Mouse (Mus musculus) liver, postnatal 0 days (tissue): ENCODE data around the gene Ntng1. TPM values are rescaled to one million over a fixed set of nuclear protein-coding genes. Genes with fewer than 3 reads are reported as not detected.

ENCODE experiments used
- ATAC-seq: fragments of 200-750 bp; cut with Nextera tagmentation; 2 replicates; pipeline ENCODE4 v1.8.0; 2017; ENCODE audit warnings: mild to moderate bottlenecking, moderate library complexity
- DNase-seq: peaks from one replicate; pipeline ENCODE4 v3.0.0-alpha.2; 2016
- H3K27ac ChIP-seq: fragments of 300-500 bp; sonication (generic); 2 replicates; pipeline ENCODE4 v1.5.1; 2014; ENCODE audit warnings: antibody characterized with exemption, moderate library complexity, mild to moderate bottlenecking, low read depth
- H3K27me3 ChIP-seq: fragments of 300-500 bp; sonication (generic); 2 replicates; pipeline ENCODE4 v1.6.1; 2014; ENCODE audit warnings: low read length, control low read depth, mixed read lengths; ENCODE audit not compliant: insufficient read depth
- H3K36me3 ChIP-seq: fragments of 300-500 bp; sonication (generic); replicated peaks from 2 replicates; pipeline ENCODE4 v1.6.1; 2014; ENCODE audit warnings: mild to moderate bottlenecking, control low read depth, low read length, moderate library complexity, mixed read lengths; ENCODE audit not compliant: insufficient read depth
- H3K4me1 ChIP-seq: fragments of 300-500 bp; sonication (generic); 2 replicates; pipeline ENCODE4 v1.6.1; 2014; ENCODE audit warnings: antibody characterized with exemption, mild to moderate bottlenecking, control low read depth; ENCODE audit not compliant: insufficient read depth
- H3K4me2 ChIP-seq: fragments of 300-500 bp; sonication (generic); 2 replicates; pipeline ENCODE4 v1.6.1; 2014; ENCODE audit warnings: low read depth, mild to moderate bottlenecking, low read length, moderate library complexity, mixed read lengths
- H3K4me3 ChIP-seq: fragments of 300-500 bp; sonication (generic); 2 replicates; pipeline ENCODE4 v1.5.1; 2014; ENCODE audit warnings: low read depth, low read length
- H3K9ac ChIP-seq: fragments of 300-500 bp; sonication (generic); replicated peaks from 2 replicates; pipeline ENCODE4 v1.6.1; 2014; ENCODE audit warnings: mild to moderate bottlenecking, moderate library complexity
- H3K9me3 ChIP-seq: fragments of 300-500 bp; sonication (generic); 2 replicates; pipeline ENCODE4 v1.6.1; 2016; ENCODE audit warnings: mild to moderate bottlenecking, control low read depth, low read length, mixed read lengths
- CTCF ChIP-seq: sonication (generic); IDR thresholded peaks from 2 replicates; pipeline ENCODE4 v1.5.1; 2016; ENCODE audit warnings: antibody characterized with exemption, low read depth
- EP300 ChIP-seq: IDR thresholded peaks from 2 replicates; pipeline ENCODE4 v1.6.1; 2016; ENCODE audit warnings: antibody characterized with exemption, low read depth, mild to moderate bottlenecking
- WGBS: fragments of 180-500 bp; shearing (Covaris S2); extraction: QIAGEN DNeasy Blood & Tissue Kit; methylation state at CpG from one replicate; pipeline ENCODE4 v1.1.7; 2014; ENCODE audit not compliant: insufficient replicate concordance; 5-methylcytosine and 5-hydroxymethylcytosine counted together
- polyA plus RNA-seq: library from polyadenylated mRNA; unstranded; fragments of >200 nt; fragmentation: Nextera tagmentation; extraction: Ambion mirVana; gene quantifications from 2 replicates; pipeline ENCODE4 v1.2.1, GENCODE M21; 2015

Gene Ntng1
- polyA plus RNA-seq, 1 experiment from 2014 or later: not detected

- DNase-seq: no peak
- H3K9ac ChIP-seq: no peak overlapping the region
- no peak for ATAC-seq
- no peaks in the 10 kb centered on the region for H3K27me3 ChIP-seq
- no peak overlapping the region for H3K4me2 ChIP-seq
- WGBS: 80% methylated on average over 2 of the region's 2 CpGs
- TF ChIP-seq CTCF: no peak
- no peak for TF ChIP-seq EP300
- H3K27ac ChIP-seq: no peak overlapping the region
- H3K36me3 ChIP-seq: no peaks in the 10 kb centered on the region
- no peak overlapping the region for H3K4me3 ChIP-seq
- H3K9me3 ChIP-seq: no peaks in the 10 kb centered on the region
- no peaks in the 10 kb centered on the region for H3K4me1 ChIP-seq
These were observed 206.2 kb downstream of the Ntng1 start for GRCm38 (mm10) chr3:109937634-109938033.

- Histone ChIP-seq H3K4me2 (no peak overlapping the region), H3K27ac (no peak overlapping the region), H3K4me1 (no peaks in the 10 kb centered on the region), H3K9me3 (no peaks in the 10 kb centered on the region), H3K9ac (no peak overlapping the region), H3K36me3 (no peaks in the 10 kb centered on the region), H3K27me3 (no peaks in the 10 kb centered on the region), H3K4me3 (no peak overlapping the region)
- DNase-seq (no peak), ATAC-seq (no peak)
- WGBS: 69% methylated on average over 3 of the region's 3 CpGs
- TF ChIP-seq CTCF (no peak), EP300 (no peak)
These were observed 207.5 kb downstream of the Ntng1 start for GRCm38 (mm10) chr3:109936275-109936674.

GRCm38 (mm10) chr3:109932261-109932660 is 211.6 kb downstream of the Ntng1 start:
- DNase-seq (no peak), ATAC-seq (no peak)
- Histone ChIP-seq H3K27ac (no peak overlapping the region), H3K9me3 (no peaks in the 10 kb centered on the region), H3K36me3 (no peaks in the 10 kb centered on the region), H3K4me3 (no peak overlapping the region), H3K27me3 (no peaks in the 10 kb centered on the region), H3K9ac (no peak overlapping the region), H3K4me2 (no peak overlapping the region), H3K4me1 (no peaks in the 10 kb centered on the region)
- 75% methylated on average over 8 of the region's 8 CpGs for WGBS
- no peak for TF ChIP-seq CTCF
- no peak for TF ChIP-seq EP300

GRCm38 (mm10) chr3:109931021-109931420 is 212.8 kb downstream of the Ntng1 start:
- DNase-seq (no peak), ATAC-seq (no peak)
- no peaks in the 10 kb centered on the region for H3K27me3 ChIP-seq
- H3K9ac ChIP-seq: no peak overlapping the region
- H3K4me1 ChIP-seq: no peaks in the 10 kb centered on the region
- WGBS: 76% methylated on average over 5 of the region's 5 CpGs
- no peak overlapping the region for H3K27ac ChIP-seq
- no peaks in the 10 kb centered on the region for H3K9me3 ChIP-seq
- H3K4me2 ChIP-seq: no peak overlapping the region
- no peak for TF ChIP-seq CTCF
- no peak for TF ChIP-seq EP300
- no peak overlapping the region for H3K4me3 ChIP-seq
- no peaks in the 10 kb centered on the region for H3K36me3 ChIP-seq

- no peak for DNase-seq
- 58% methylated on average over 4 of the region's 4 CpGs for WGBS
These were observed 220.0 kb downstream of the Ntng1 start for GRCm38 (mm10) chr3:109923788-109924187.

GRCm38 (mm10) chr3:109918996-109919395 is 224.8 kb downstream of the Ntng1 start:
- TF ChIP-seq EP300 (no peak), CTCF (no peak)
- H3K4me2 ChIP-seq: no peak overlapping the region
- H3K4me3 ChIP-seq: no peak overlapping the region
- DNase-seq (no peak), ATAC-seq (no peak)
- no peak overlapping the region for H3K9ac ChIP-seq
- H3K36me3 ChIP-seq: no peaks in the 10 kb centered on the region
- H3K4me1 ChIP-seq: no peaks in the 10 kb centered on the region
- no peaks in the 10 kb centered on the region for H3K27me3 ChIP-seq
- no peak overlapping the region for H3K27ac ChIP-seq
- 71% methylated on average over 3 of the region's 3 CpGs for WGBS
- no peaks in the 10 kb centered on the region for H3K9me3 ChIP-seq

More at GRCm38 (mm10) chr3:109923788-109924187, 220.0 kb downstream of the Ntng1 start:
- no peaks in the 10 kb centered on the region for H3K27me3 ChIP-seq
- no peaks in the 10 kb centered on the region for H3K4me1 ChIP-seq
- no peak for ATAC-seq
- H3K4me2 ChIP-seq: no peak overlapping the region
- no peak for TF ChIP-seq CTCF
- no peak for TF ChIP-seq EP300
- H3K27ac ChIP-seq: no peak overlapping the region
- no peaks in the 10 kb centered on the region for H3K9me3 ChIP-seq
- H3K9ac ChIP-seq: no peak overlapping the region
- H3K4me3 ChIP-seq: no peak overlapping the region
- no peaks in the 10 kb centered on the region for H3K36me3 ChIP-seq
